Mouse (Mus musculus) hindbrain, embryonic 16.5 days (tissue): ENCODE data around the gene Slc1a4. TPM values are rescaled to one million over a fixed set of nuclear protein-coding genes. Genes with fewer than 3 reads are reported as not detected.
A peak's percentile ranks its signal among the peaks of the same experiment; 100 is the strongest.

Source experiments
- ATAC-seq: fragments of 200-750 bp; cut with Nextera tagmentation; 2 replicates; pipeline ENCODE4 v1.8.0; 2017; ENCODE audit warnings: moderate TSS enrichment, moderate library complexity
- H3K27ac ChIP-seq: fragments of 300-500 bp; sonication (generic); 2 replicates; pipeline ENCODE4 v1.5.1; 2014; ENCODE audit warnings: low read depth, mild to moderate bottlenecking, control low read depth, low read length, moderate library complexity
- H3K27me3 ChIP-seq: fragments of 300-500 bp; sonication (generic); replicated peaks from 2 replicates; pipeline ENCODE4 v1.6.1; 2014; ENCODE audit warnings: low read length; ENCODE audit not compliant: control insufficient read depth, insufficient read depth
- H3K36me3 ChIP-seq: fragments of 300-500 bp; sonication (generic); 2 replicates; pipeline ENCODE4 v1.6.1; 2014; ENCODE audit warnings: mild to moderate bottlenecking, low read length, moderate library complexity, mixed read lengths; ENCODE audit not compliant: control insufficient read depth, insufficient read depth
- H3K4me1 ChIP-seq: fragments of 300-500 bp; sonication (generic); 2 replicates; pipeline ENCODE4 v1.6.1; 2014; ENCODE audit warnings: low read depth, low read length; ENCODE audit not compliant: control insufficient read depth, insufficient read depth
- H3K4me2 ChIP-seq: fragments of 300-500 bp; sonication (generic); 2 replicates; pipeline ENCODE4 v1.6.1; 2014; ENCODE audit warnings: mild to moderate bottlenecking, low read length, control low read depth, moderate library complexity
- H3K4me3 ChIP-seq: fragments of 300-500 bp; sonication (generic); 2 replicates; pipeline ENCODE4 v1.5.1; 2014; ENCODE audit warnings: mild to moderate bottlenecking, low read length, control low read depth, moderate library complexity
- H3K9ac ChIP-seq: fragments of 300-500 bp; sonication (generic); 2 replicates; pipeline ENCODE4 v1.6.1; 2014; ENCODE audit warnings: low read depth, mild to moderate bottlenecking, control low read depth, low read length, moderate library complexity
- H3K9me3 ChIP-seq: fragments of 300-500 bp; sonication (generic); 2 replicates; pipeline ENCODE4 v1.6.1; 2014; ENCODE audit warnings: mild to moderate bottlenecking, low read length, moderate library complexity; ENCODE audit not compliant: control insufficient read depth
- WGBS: fragments of 180-500 bp; shearing (Covaris S2); extraction: QIAGEN DNeasy Blood & Tissue Kit; methylation state at CpG from one replicate; pipeline ENCODE4 v1.1.7; 2014; 5-methylcytosine and 5-hydroxymethylcytosine counted together
- polyA plus RNA-seq: library from polyadenylated mRNA; unstranded; fragments of >200 nt; fragmentation: Nextera tagmentation; extraction: Ambion mirVana; gene quantifications from 2 replicates; pipeline ENCODE4 v1.2.1, GENCODE M21; 2015

Gene Slc1a4
- polyA plus RNA-seq, 1 experiment from 2014 or later, result 79.4 TPM

GRCm38 (mm10) chr11:20309044-20309443 lies 23.5 kb downstream of the Slc1a4 start:
- peaks cover 47% of the 10 kb centered on the region for H3K36me3 ChIP-seq
- 45% methylated on average over 5 of the region's 5 CpGs for WGBS
- no peaks in the 10 kb centered on the region for H3K9me3 ChIP-seq
- H3K4me1 ChIP-seq, result no peaks in the 10 kb centered on the region
- no peak overlapping the region for H3K4me2 ChIP-seq
- no peak overlapping the region for H3K4me3 ChIP-seq
- H3K9ac ChIP-seq, result no peak overlapping the region
- 0 out of 2 replicates have a peak overlapping the region, but pooled peaks have one; percentile 41 for H3K27ac ChIP-seq
- peak; percentile 69 for ATAC-seq
- H3K27me3 ChIP-seq, result no peaks in the 10 kb centered on the region

GRCm38 (mm10) chr11:20307409-20307808 lies 25.1 kb downstream of the Slc1a4 start:
- Histone ChIP-seq H3K4me2 (no peak overlapping the region), H3K4me3 (no peak overlapping the region), H3K27ac (no peak overlapping the region), H3K9me3 (no peaks in the 10 kb centered on the region), H3K36me3 (peaks cover 48% of the 10 kb centered on the region), H3K9ac (no peak overlapping the region), H3K4me1 (no peaks in the 10 kb centered on the region), H3K27me3 (no peaks in the 10 kb centered on the region)
- WGBS, result 96% methylated on average over 3 of the region's 3 CpGs
- no peak for ATAC-seq

GRCm38 (mm10) chr11:20305641-20306040 lies 26.9 kb downstream of the Slc1a4 start:
- no peaks in the 10 kb centered on the region for H3K27me3 ChIP-seq
- no peak overlapping the region for H3K4me2 ChIP-seq
- WGBS, result 73% methylated on average over 1 of the region's 1 CpGs
- peaks cover 42% of the 10 kb centered on the region for H3K36me3 ChIP-seq
- no peaks in the 10 kb centered on the region for H3K4me1 ChIP-seq
- no peak overlapping the region for H3K9ac ChIP-seq
- ATAC-seq, result no peak
- H3K4me3 ChIP-seq, result no peak overlapping the region
- H3K9me3 ChIP-seq, result no peaks in the 10 kb centered on the region
- H3K27ac ChIP-seq, result no peak overlapping the region

GRCm38 (mm10) chr11:20304341-20304740 lies 28.2 kb downstream of the Slc1a4 start:
- H3K36me3 ChIP-seq, result peaks cover 42% of the 10 kb centered on the region
- H3K4me3 ChIP-seq, result no peak overlapping the region
- no peak for ATAC-seq
- no peaks in the 10 kb centered on the region for H3K27me3 ChIP-seq
- 66% methylated on average over 6 of the region's 6 CpGs for WGBS
- H3K9ac ChIP-seq, result no peak overlapping the region
- H3K9me3 ChIP-seq, result no peaks in the 10 kb centered on the region
- no peak overlapping the region for H3K4me2 ChIP-seq
- no peak overlapping the region for H3K27ac ChIP-seq
- H3K4me1 ChIP-seq, result no peaks in the 10 kb centered on the region

- Histone ChIP-seq H3K9ac (no peak overlapping the region), H3K27me3 (no peaks in the 10 kb centered on the region), H3K27ac (no peak overlapping the region), H3K4me1 (no peaks in the 10 kb centered on the region), H3K9me3 (no peaks in the 10 kb centered on the region), H3K36me3 (peaks cover 24% of the 10 kb centered on the region), H3K4me3 (no peak overlapping the region), H3K4me2 (no peak overlapping the region)
- no peak for ATAC-seq
- WGBS, result 86% methylated on average over 4 of the region's 4 CpGs
Measured at GRCm38 (mm10) chr11:20301332-20301731, 31.2 kb downstream of the Slc1a4 start.

GRCm38 (mm10) chr11:20300850-20301249 lies 31.7 kb downstream of the Slc1a4 start:
- Histone ChIP-seq H3K9me3 (no peaks in the 10 kb centered on the region), H3K27me3 (no peaks in the 10 kb centered on the region), H3K36me3 (peaks cover 21% of the 10 kb centered on the region), H3K4me1 (no peaks in the 10 kb centered on the region), H3K9ac (no peak overlapping the region), H3K27ac (no peak overlapping the region), H3K4me3 (no peak overlapping the region), H3K4me2 (no peak overlapping the region)
- ATAC-seq, result no peak
- 87% methylated on average over 6 of the region's 6 CpGs for WGBS

GRCm38 (mm10) chr11:20299900-20300299 lies 32.6 kb downstream of the Slc1a4 start:
- Histone ChIP-seq H3K36me3 (peaks cover 15% of the 10 kb centered on the region), H3K27me3 (no peaks in the 10 kb centered on the region), H3K9ac (no peak overlapping the region), H3K27ac (no peak overlapping the region), H3K9me3 (no peaks in the 10 kb centered on the region), H3K4me3 (no peak overlapping the region), H3K4me1 (no peaks in the 10 kb centered on the region), H3K4me2 (no peak overlapping the region)
- WGBS, result 84% methylated on average over 6 of the region's 6 CpGs
- no peak for ATAC-seq

GRCm38 (mm10) chr11:20284463-20284862 lies 48.0 kb downstream of the Slc1a4 start:
- no peak for ATAC-seq
- no peaks in the 10 kb centered on the region for H3K36me3 ChIP-seq
- no peaks in the 10 kb centered on the region for H3K27me3 ChIP-seq
- H3K27ac ChIP-seq, result no peak overlapping the region
- no peak overlapping the region for H3K4me3 ChIP-seq
- no peaks in the 10 kb centered on the region for H3K4me1 ChIP-seq
- WGBS, result 87% methylated on average over 3 of the region's 3 CpGs
- no peak overlapping the region for H3K9ac ChIP-seq
- no peak overlapping the region for H3K4me2 ChIP-seq
- no peaks in the 10 kb centered on the region for H3K9me3 ChIP-seq

GRCm38 (mm10) chr11:20282601-20283219 lies 49.8 kb downstream of the Slc1a4 start:
- Histone ChIP-seq H3K36me3 (no peaks in the 10 kb centered on the region), H3K4me2 (no peak overlapping the region), H3K27me3 (no peaks in the 10 kb centered on the region), H3K27ac (no peak overlapping the region), H3K9ac (no peak overlapping the region), H3K4me1 (no peaks in the 10 kb centered on the region), H3K4me3 (no peak overlapping the region), H3K9me3 (no peaks in the 10 kb centered on the region)
- 82% methylated on average over 2 of the region's 2 CpGs for WGBS
- no peak for ATAC-seq
